Mouse (Mus musculus): ENCODE data around the gene Mefv. TPM values are rescaled to one million over a fixed set of nuclear protein-coding genes. Genes with fewer than 3 reads are reported as not detected.
"Not testable (repeated sequence)": the region's sequence is repeated elsewhere in the genome, so short reads cannot be mapped to it uniquely, and the experiment has no call there.

Mefv gene
- total and polyA plus RNA-seq, 3 experiments: not detected

GRCm38 (mm10) chr16:3699281-3699680 is 18.6 kb downstream of the Mefv start:
- DNase-seq (ENCODE audit: low read depth, low spot score): peak; percentile 28
- H3K9ac ChIP-seq (ENCODE audit: control insufficient read depth, low read depth, low read length, poor library complexity, severe bottlenecking): no peak overlapping the region
- H3K27ac ChIP-seq (ENCODE audit: control insufficient read depth, low read depth, low read length): no peak overlapping the region; the same call in 1 of the 2 replicates
- H3K36me3 ChIP-seq (ENCODE audit: control insufficient read depth in 1 of 2, insufficient read depth in 2 of 2, low read length in 2 of 2): no peaks in the 10 kb centered on the region
- TF ChIP-seq HCFC1 (IDR thresholded peaks at IDR 0.05; ENCODE audit: low read depth, low read length) (peak; percentile 44; the same call in 1 of the 2 replicates), BHLHE40 (IDR thresholded peaks at IDR 0.05; ENCODE audit: borderline replicate concordance, low read depth, low read length) (no peak)
- H3K27me3 ChIP-seq (ENCODE audit: control insufficient read depth in 1 of 2, insufficient read depth in 2 of 2, low read length in 2 of 2): no peaks in the 10 kb centered on the region; a peak in 1 of 4 replicates
- no peaks in the 10 kb centered on the region for H3K9me3 ChIP-seq (replicated peaks; ENCODE audit: insufficient read depth, low read length)
- H3K4me1 ChIP-seq (ENCODE audit: control insufficient read depth in 1 of 2, insufficient read depth in 2 of 2, low read length in 2 of 2): no peaks in the 10 kb centered on the region; a peak in 1 of 4 replicates
- no peak overlapping the region for H3K4me3 ChIP-seq (ENCODE audit: control insufficient read depth in 1 of 2, insufficient read depth in 1 of 2, low read depth in 2 of 2, low read length in 2 of 2)
- H3K79me2 ChIP-seq (ENCODE audit: control insufficient read depth, insufficient read depth, low read length, poor library complexity): no peaks in the 10 kb centered on the region

GRCm38 (mm10) chr16:3689608-3690007 is 28.3 kb downstream of the Mefv start:
- not testable (repeated sequence) for H3K79me2 ChIP-seq (ENCODE audit: control insufficient read depth, insufficient read depth, low read length, poor library complexity); H3K4me3 ChIP-seq (ENCODE audit: control insufficient read depth in 1 of 2, insufficient read depth in 1 of 2, low read depth in 2 of 2, low read length in 2 of 2); DNase-seq (ENCODE audit: low read depth, low spot score); H3K36me3 ChIP-seq (ENCODE audit: control insufficient read depth in 1 of 2, insufficient read depth in 2 of 2, low read length in 2 of 2); H3K27me3 ChIP-seq (ENCODE audit: control insufficient read depth in 1 of 2, insufficient read depth in 2 of 2, low read length in 2 of 2); H3K9ac ChIP-seq (ENCODE audit: control insufficient read depth, low read depth, low read length, poor library complexity, severe bottlenecking); H3K4me1 ChIP-seq (ENCODE audit: control insufficient read depth in 1 of 2, insufficient read depth in 2 of 2, low read length in 2 of 2); H3K27ac ChIP-seq (ENCODE audit: control insufficient read depth, low read depth, low read length); H3K9me3 ChIP-seq (replicated peaks; ENCODE audit: insufficient read depth, low read length)

Other genes starting within 250 kb of the Mefv start
- not detected in 2 replicates for gene Olfr161, start 127.1 kb downstream of the Mefv start, total RNA-seq (2012; rRNA removed)
- under 1 TPM in 1 of 2 experiments, not detected in 1; 0.01 TPM for gene Olfr161, start 127.1 kb downstream of the Mefv start, polyA plus RNA-seq (2012; ENCODE audit: insufficient read depth in 1 of 2, insufficient read length in 2 of 2, low read depth in 1 of 2, low replicate concordance in 2 of 2, missing spikeins in 1 of 2)
- gene Zfp263, start 26.0 kb upstream of the Mefv start, total RNA-seq (2012; rRNA removed): 13.5 and 18.5 TPM in 2 replicates
- gene Zfp263, start 26.0 kb upstream of the Mefv start, polyA plus RNA-seq (2012; ENCODE audit: insufficient read depth in 1 of 2, insufficient read length in 2 of 2, low read depth in 1 of 2, low replicate concordance in 2 of 2, missing spikeins in 1 of 2): 10 to 100 TPM in 1 of 2 experiments, not detected in 1; 17.9 TPM
- not detected in 2 replicates for gene Olfr15, start 112.8 kb upstream of the Mefv start, total RNA-seq (2012; rRNA removed)
- gene Olfr15, start 112.8 kb upstream of the Mefv start, polyA plus RNA-seq (2012; ENCODE audit: insufficient read depth in 1 of 2, insufficient read length in 2 of 2, low read depth in 1 of 2, low replicate concordance in 2 of 2, missing spikeins in 1 of 2): not detected
- gene Zfp174, start 129.2 kb upstream of the Mefv start, total RNA-seq (2012; rRNA removed): 0.39 and 0.46 TPM in 2 replicates
- gene Zfp174, start 129.2 kb upstream of the Mefv start, polyA plus RNA-seq (2012; ENCODE audit: insufficient read depth in 1 of 2, insufficient read length in 2 of 2, low read depth in 1 of 2, low replicate concordance in 2 of 2, missing spikeins in 1 of 2): 10 to 100 TPM in 1 of 2 experiments, under 1 TPM in 1; 0.58 to 24.5 TPM
- 26.9 and 28.0 TPM in 2 replicates for gene Naa60, start 154.3 kb upstream of the Mefv start, total RNA-seq (2012; rRNA removed)
- 10 to 100 TPM in 1 of 2 experiments, not detected in 1; 67.5 TPM for gene Naa60, start 154.3 kb upstream of the Mefv start, polyA plus RNA-seq (2012; ENCODE audit: insufficient read depth in 1 of 2, insufficient read length in 2 of 2, low read depth in 1 of 2, low replicate concordance in 2 of 2, missing spikeins in 1 of 2)
- gene Zfp597, start 166.5 kb upstream of the Mefv start, total RNA-seq (2012; rRNA removed): 8.4 and 10.1 TPM in 2 replicates
- 1 to 10 TPM in 1 of 2 experiments, not detected in 1; 6.9 TPM for gene Zfp597, start 166.5 kb upstream of the Mefv start, polyA plus RNA-seq (2012; ENCODE audit: insufficient read depth in 1 of 2, insufficient read length in 2 of 2, low read depth in 1 of 2, low replicate concordance in 2 of 2, missing spikeins in 1 of 2)
- 0.52 and 0.62 TPM in 2 replicates for gene Gm20695, start 166.6 kb upstream of the Mefv start, total RNA-seq (2012; rRNA removed)
- gene Gm20695, start 166.6 kb upstream of the Mefv start, polyA plus RNA-seq (2012; ENCODE audit: insufficient read depth in 1 of 2, insufficient read length in 2 of 2, low read depth in 1 of 2, low replicate concordance in 2 of 2, missing spikeins in 1 of 2): not detected
- 3.5 and 4.2 TPM in 2 replicates for gene 1700037C18Rik, start 190.6 kb upstream of the Mefv start, total RNA-seq (2012; rRNA removed)
- 1 to 10 TPM in 1 of 2 experiments, not detected in 1; 7.2 TPM for gene 1700037C18Rik, start 190.6 kb upstream of the Mefv start, polyA plus RNA-seq (2012; ENCODE audit: insufficient read depth in 1 of 2, insufficient read length in 2 of 2, low read depth in 1 of 2, low replicate concordance in 2 of 2, missing spikeins in 1 of 2)
- 26.3 and 28.9 TPM in 2 replicates for gene Cluap1, start 190.7 kb upstream of the Mefv start, total RNA-seq (2012; rRNA removed)
- 10 to 100 TPM in 1 of 2 experiments, not detected in 1; 30.7 TPM for gene Cluap1, start 190.7 kb upstream of the Mefv start, polyA plus RNA-seq (2012; ENCODE audit: insufficient read depth in 1 of 2, insufficient read length in 2 of 2, low read depth in 1 of 2, low replicate concordance in 2 of 2, missing spikeins in 1 of 2)